Mouse (Mus musculus) heart, postnatal 0 days (tissue): Measurements from ENCODE around the gene Psmb6.

Experiments used
- CTCF ChIP-seq: IDR thresholded peaks from 2 replicates; pipeline ENCODE4 v1.5.1; 2016; ENCODE audit warnings: antibody characterized with exemption, control low read depth, low read depth
- EP300 ChIP-seq: IDR thresholded peaks from 2 replicates; pipeline ENCODE4 v1.6.1; 2016; ENCODE audit warnings: antibody characterized with exemption, low read depth

DNA sequence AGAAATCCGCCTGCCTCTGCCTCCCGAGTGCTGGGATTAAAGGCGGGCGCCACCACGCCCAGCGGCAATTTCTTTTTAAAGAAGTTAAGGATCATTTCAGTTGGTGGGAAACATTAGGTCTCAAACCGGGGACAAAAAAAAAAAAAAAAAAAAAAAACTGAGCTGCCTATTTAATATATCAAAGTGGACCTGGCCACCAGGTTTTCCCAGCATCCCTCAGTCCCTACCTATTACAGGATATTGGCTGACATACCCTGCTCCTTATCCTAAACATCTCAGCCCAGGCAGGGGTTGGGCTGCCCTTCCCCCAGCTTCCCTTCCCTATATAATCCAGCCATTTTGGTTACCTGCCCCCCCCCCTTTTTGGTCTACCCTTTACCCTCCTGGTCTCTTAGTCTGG, 13.3 kb upstream of the Psmb6 start:
- TF ChIP-seq CTCF (no peak), EP300 (no peak)
